Mouse (Mus musculus) limb, embryonic 11.5 days (tissue): ENCODE data around the gene Sdc1. TPM values are rescaled to one million over a fixed set of nuclear protein-coding genes. Genes with fewer than 3 reads are reported as not detected.
A peak's percentile ranks its signal among the peaks of the same experiment; 100 is the strongest.

Source experiments
- ATAC-seq: fragments of 200-750 bp; cut with Nextera tagmentation; 2 replicates; pipeline ENCODE4 v1.8.0; 2017; ENCODE audit warnings: low read depth; ENCODE audit not compliant: insufficient number of reproducible peaks, low FRiP score, low TSS enrichment
- DNase-seq: peaks from one replicate; pipeline ENCODE4 v3.0.0-alpha.2; 2015; ENCODE audit warnings: low spot score
- H3K27ac ChIP-seq: fragments of 300-500 bp; sonication (generic); replicated peaks from 2 replicates; pipeline ENCODE4 v1.5.1; 2014; ENCODE audit warnings: low read depth, mild to moderate bottlenecking, low read length
- H3K27me3 ChIP-seq: fragments of 300-500 bp; sonication (generic); 2 replicates; pipeline ENCODE4 v1.6.1; 2014; ENCODE audit warnings: mild to moderate bottlenecking, low read length, mixed read lengths; ENCODE audit not compliant: control insufficient read depth, insufficient read depth
- H3K36me3 ChIP-seq: fragments of 300-500 bp; sonication (generic); 2 replicates; pipeline ENCODE4 v1.6.1; 2014; ENCODE audit warnings: mild to moderate bottlenecking, low read length, moderate library complexity, mixed read lengths; ENCODE audit not compliant: control insufficient read depth, insufficient read depth
- H3K4me1 ChIP-seq: fragments of 300-500 bp; sonication (generic); 2 replicates; pipeline ENCODE4 v1.6.1; 2014; ENCODE audit warnings: low read length, mixed read lengths; ENCODE audit not compliant: control insufficient read depth, insufficient read depth
- H3K4me2 ChIP-seq: fragments of 300-500 bp; sonication (generic); 2 replicates; pipeline ENCODE4 v1.6.1; 2014; ENCODE audit warnings: low read depth, mild to moderate bottlenecking, moderate library complexity; ENCODE audit not compliant: severe bottlenecking
- H3K4me3 ChIP-seq: fragments of 300-500 bp; sonication (generic); 2 replicates; pipeline ENCODE4 v1.5.1; 2014; ENCODE audit warnings: low read depth, low read length
- H3K9ac ChIP-seq: fragments of 300-500 bp; sonication (generic); 2 replicates; pipeline ENCODE4 v1.6.1; 2014; ENCODE audit warnings: mild to moderate bottlenecking, low read length
- H3K9me3 ChIP-seq: fragments of 300-500 bp; sonication (generic); 2 replicates; pipeline ENCODE4 v1.6.1; 2016; ENCODE audit warnings: low read length; ENCODE audit not compliant: control insufficient read depth
- WGBS: fragments of 180-500 bp; shearing (Covaris S2); extraction: QIAGEN DNeasy Blood & Tissue Kit; methylation state at CpG from one replicate; pipeline ENCODE4 v1.1.7; 2014; 5-methylcytosine and 5-hydroxymethylcytosine counted together
- polyA plus RNA-seq: library from polyadenylated mRNA; unstranded; fragments of >200 nt; fragmentation: Nextera tagmentation; extraction: Ambion mirVana; gene quantifications from 2 replicates; pipeline ENCODE4 v1.2.1, GENCODE M21; 2014

Gene Sdc1
- polyA plus RNA-seq, 1 experiment from 2014 or later = 219 TPM

DNA sequence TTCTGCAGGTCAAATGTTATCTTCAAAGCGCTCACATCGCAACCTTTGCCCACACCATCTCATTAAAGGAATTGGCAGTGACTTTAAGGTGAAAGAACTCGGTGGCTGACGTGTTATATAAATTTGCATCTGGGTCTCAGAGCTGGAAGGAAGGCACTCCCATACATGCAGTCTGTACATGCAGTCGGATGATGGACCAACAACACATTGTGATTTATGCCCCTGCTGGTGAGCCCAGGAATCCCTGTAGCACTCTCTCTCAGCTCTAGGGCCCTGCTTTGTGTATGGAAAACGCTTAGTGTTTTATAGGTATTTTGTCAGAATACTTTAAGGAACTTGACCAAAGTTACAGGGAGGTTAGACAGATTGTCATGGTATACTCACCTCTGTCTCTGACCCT lies 10.6 kb upstream of the Sdc1 start:
- H3K9ac ChIP-seq = no peak overlapping the region
- no peak overlapping the region for H3K27ac ChIP-seq
- no peak for ATAC-seq
- DNase-seq = peak; percentile 20
- H3K27me3 ChIP-seq = no peaks in the 10 kb centered on the region
- H3K36me3 ChIP-seq = peaks cover 10% of the 10 kb centered on the region
- H3K9me3 ChIP-seq = peaks cover 6% of the 10 kb centered on the region; the same call in 1 of the 2 replicates
- 75% methylated on average over 6 of the region's 6 CpGs for WGBS
- no peak overlapping the region for H3K4me2 ChIP-seq
- no peak overlapping the region for H3K4me3 ChIP-seq
- no peaks in the 10 kb centered on the region for H3K4me1 ChIP-seq

DNA sequence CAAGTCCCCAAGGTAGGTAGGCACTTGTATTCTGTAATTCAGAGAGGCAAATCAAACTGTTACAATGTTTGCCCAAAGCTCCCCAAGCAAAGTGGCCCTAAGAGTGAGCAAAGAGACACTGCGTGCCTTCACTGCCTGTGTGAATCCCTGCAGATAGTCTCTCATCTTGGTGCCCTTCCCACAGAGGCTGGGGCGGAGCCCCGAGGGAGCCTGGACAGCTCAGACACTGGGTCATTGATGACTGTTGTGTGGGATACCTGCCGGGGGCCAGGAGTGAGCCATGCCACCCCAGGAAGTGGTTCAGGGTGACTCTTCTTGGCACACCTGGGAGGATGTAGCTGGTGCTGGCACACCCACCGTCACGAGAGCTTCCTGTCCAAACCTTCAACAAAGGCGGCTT lies 10.1 kb upstream of the Sdc1 start:
- Histone ChIP-seq H3K27me3 (no peaks in the 10 kb centered on the region), H3K9me3 (peaks cover 6% of the 10 kb centered on the region; the same call in 1 of the 2 replicates), H3K4me1 (no peaks in the 10 kb centered on the region), H3K4me2 (no peak overlapping the region), H3K4me3 (no peak overlapping the region), H3K9ac (no peak overlapping the region), H3K27ac (no peak overlapping the region), H3K36me3 (peaks cover 10% of the 10 kb centered on the region)
- DNase-seq = peak; percentile 20
- no peak for ATAC-seq
- 84% methylated on average over 7 of the region's 7 CpGs for WGBS

DNA sequence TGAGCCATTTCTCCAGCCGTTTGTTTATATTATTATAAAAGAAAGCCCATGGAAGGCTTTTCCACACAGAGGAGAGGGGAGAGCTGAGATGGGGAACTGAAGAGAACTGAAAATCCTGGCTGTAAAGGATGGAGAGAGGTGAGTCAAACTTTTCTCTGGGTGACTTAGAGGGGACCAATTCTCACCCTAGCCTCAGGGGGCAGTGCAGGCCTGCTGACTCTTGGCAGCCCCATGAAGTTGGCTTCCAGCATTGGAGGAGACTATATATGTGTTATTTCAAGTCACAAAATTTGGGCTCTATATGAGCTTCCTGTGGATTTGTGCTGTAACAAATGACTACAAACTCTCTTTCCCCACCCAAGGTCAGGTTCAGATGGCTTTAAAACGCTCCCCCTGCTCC lies 8.5 kb upstream of the Sdc1 start:
- 65% methylated on average over 2 of the region's 2 CpGs for WGBS
- peaks cover 5% of the 10 kb centered on the region; the same call in 1 of the 2 replicates for H3K36me3 ChIP-seq
- DNase-seq (peak; percentile 40), ATAC-seq (no peak)
- no peaks in the 10 kb centered on the region for H3K9me3 ChIP-seq
- H3K9ac ChIP-seq = no peak overlapping the region
- H3K27ac ChIP-seq = no peak overlapping the region
- H3K4me3 ChIP-seq = no peak overlapping the region
- no peaks in the 10 kb centered on the region for H3K4me1 ChIP-seq
- H3K27me3 ChIP-seq = no peaks in the 10 kb centered on the region
- H3K4me2 ChIP-seq = no peak overlapping the region

DNA sequence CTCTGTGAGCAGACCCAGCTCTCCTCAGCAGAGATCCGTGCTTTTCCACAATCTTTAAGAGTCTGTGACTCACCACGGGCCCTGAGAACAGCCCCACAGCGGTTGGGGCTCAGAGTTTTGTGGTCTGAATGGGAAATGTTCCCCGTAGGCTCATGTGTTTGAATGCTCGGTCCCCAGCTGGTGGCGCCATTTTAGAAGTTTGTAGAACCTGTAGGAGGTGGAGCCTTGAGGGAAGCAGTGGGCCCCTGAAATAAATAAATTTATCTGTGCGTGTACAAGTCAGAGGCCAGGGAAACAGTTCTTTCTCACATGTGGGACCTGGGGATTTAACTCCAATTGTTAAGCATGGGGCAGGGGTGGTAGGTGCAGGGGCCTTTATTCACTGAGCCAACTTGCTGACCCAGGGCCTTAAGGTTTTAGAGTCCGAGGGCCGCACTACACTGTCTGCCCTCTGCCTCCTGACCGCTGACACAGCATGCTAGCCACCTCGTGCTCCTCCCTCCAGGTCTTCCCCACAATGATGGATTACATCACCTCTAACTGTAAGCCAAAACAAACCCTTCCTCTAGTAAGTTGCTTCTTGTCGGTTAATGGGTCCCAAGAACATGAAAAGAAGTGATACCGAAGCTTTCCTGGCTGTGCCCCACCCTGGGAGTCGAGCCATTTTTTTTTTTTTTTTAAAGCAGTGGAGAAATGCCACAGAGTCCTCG lies 6.7 kb upstream of the Sdc1 start:
- Histone ChIP-seq H3K4me1 (no peaks in the 10 kb centered on the region), H3K9ac (no peak overlapping the region), H3K27ac (no peak overlapping the region), H3K9me3 (no peaks in the 10 kb centered on the region), H3K4me2 (no peak overlapping the region), H3K36me3 (no peaks in the 10 kb centered on the region), H3K27me3 (no peaks in the 10 kb centered on the region), H3K4me3 (no peak overlapping the region)
- no peak for ATAC-seq
- no peak for DNase-seq
- 78% methylated on average over 15 of the region's 15 CpGs for WGBS

DNA sequence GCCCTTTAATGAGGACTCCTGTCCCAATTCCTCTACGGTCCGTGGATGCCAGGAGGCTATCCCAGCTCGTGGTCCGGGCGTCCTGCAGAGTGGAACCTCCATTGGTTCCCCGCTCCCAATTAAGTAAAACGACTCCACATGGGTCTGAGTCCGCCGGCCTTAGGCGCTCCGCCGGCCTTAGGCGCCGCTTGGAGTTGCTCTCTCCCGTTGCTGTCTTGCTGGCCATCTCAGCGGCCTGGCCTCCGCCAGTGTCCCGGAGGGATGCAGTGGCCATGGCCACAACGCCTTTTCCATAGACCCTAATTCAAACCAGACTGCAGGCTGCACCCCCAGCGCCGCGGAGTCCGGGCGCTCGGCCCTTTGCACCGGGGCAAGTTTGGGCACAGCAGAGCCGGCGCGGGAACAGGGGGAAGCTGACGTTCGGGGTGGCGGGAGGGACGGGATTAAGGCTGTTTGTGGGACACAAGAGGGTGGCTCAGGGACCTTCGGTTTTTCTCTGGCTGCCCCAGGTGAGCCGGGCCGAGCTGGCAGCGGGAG lies 789 bp downstream of the Sdc1 start:
- H3K27ac ChIP-seq = peak overlapping the region; percentile 93
- WGBS = under 1% methylated on average over 37 of the region's 37 CpGs
- H3K9ac ChIP-seq = peak overlapping the region; percentile 99
- no peaks in the 10 kb centered on the region for H3K36me3 ChIP-seq
- ATAC-seq (no peak; the same call in none of the 2 replicates), DNase-seq (peak; percentile 82)
- H3K9me3 ChIP-seq = no peaks in the 10 kb centered on the region
- H3K27me3 ChIP-seq = no peaks in the 10 kb centered on the region
- peak overlapping the region; percentile 100 for H3K4me3 ChIP-seq
- peak overlapping the region; percentile 91 for H3K4me2 ChIP-seq
- peaks cover 26% of the 10 kb centered on the region for H3K4me1 ChIP-seq

DNA sequence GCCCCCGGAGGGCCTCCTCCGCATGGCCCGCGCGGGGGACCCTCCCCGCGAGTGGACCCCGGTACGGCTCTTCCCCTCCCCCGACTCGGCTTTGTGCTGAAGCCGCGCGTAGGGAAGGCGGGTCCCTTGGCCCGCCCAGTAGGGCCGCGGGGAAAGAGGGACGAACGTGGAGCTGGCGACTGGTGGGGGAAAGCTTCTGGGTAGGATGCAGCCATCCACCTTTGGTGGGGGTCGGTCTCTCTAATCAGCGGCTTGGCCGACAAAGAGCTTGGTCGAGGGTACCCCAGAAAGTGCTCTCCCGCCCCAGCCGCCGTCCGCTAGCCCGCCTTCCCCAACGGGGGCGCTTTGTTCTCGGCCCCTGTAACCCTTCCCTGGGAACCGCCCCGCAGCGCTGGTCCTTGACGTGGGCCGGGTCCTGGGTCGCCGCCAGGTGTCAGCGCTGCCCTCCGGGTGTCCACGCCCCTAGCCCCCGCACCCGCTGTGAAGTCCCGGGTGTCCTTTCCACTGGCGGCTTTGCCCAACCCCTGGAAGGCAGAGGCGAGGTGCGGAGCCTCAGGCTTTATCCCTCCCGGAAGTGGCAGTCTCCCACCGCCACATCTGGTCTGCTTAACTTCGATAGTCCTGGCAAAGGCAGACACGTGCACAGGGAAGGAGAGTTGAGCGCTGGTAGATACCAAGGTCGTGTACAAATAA lies 1.5 kb downstream of the Sdc1 start:
- WGBS = under 1% methylated on average over 47 of the region's 55 CpGs
- peaks cover 28% of the 10 kb centered on the region for H3K4me1 ChIP-seq
- H3K4me2 ChIP-seq = peak overlapping the region; percentile 91
- ATAC-seq (peak; percentile 54), DNase-seq (peak; percentile 82)
- no peaks in the 10 kb centered on the region for H3K9me3 ChIP-seq
- peak overlapping the region; percentile 93 for H3K27ac ChIP-seq
- peak overlapping the region; percentile 100 for H3K4me3 ChIP-seq
- H3K27me3 ChIP-seq = no peaks in the 10 kb centered on the region
- no peaks in the 10 kb centered on the region for H3K36me3 ChIP-seq
- H3K9ac ChIP-seq = peak overlapping the region; percentile 99

DNA sequence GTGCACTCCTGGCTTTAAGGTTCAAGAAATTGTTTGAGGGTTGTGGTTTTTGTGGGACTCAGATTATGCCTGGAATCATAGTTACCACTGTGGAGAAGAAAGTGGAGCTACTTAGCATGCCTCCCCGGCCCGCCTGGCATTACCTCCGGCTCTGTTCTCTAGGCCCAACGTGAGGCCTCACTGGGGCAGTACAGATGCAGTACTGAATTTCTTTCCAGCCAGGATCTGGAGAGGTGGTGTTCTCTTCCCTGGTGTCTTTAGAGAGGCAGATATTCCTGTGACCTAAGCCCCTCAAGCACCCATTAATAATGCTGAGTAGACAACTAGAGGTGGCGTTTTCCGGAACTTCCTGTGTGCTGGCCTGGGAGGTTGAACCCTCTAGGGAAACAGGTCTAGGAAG lies 2.2 kb downstream of the Sdc1 start:
- H3K27ac ChIP-seq = peak overlapping the region; percentile 93; the same call in 1 of the 2 replicates
- H3K9me3 ChIP-seq = no peaks in the 10 kb centered on the region
- H3K27me3 ChIP-seq = no peaks in the 10 kb centered on the region
- H3K4me1 ChIP-seq = peaks cover 30% of the 10 kb centered on the region
- H3K9ac ChIP-seq = peak overlapping the region; percentile 99
- 10% methylated on average over 6 of the region's 6 CpGs for WGBS
- ATAC-seq (no peak), DNase-seq (no peak)
- peak overlapping the region; percentile 100 for H3K4me3 ChIP-seq
- no peaks in the 10 kb centered on the region for H3K36me3 ChIP-seq
- peak overlapping the region; percentile 91 for H3K4me2 ChIP-seq

DNA sequence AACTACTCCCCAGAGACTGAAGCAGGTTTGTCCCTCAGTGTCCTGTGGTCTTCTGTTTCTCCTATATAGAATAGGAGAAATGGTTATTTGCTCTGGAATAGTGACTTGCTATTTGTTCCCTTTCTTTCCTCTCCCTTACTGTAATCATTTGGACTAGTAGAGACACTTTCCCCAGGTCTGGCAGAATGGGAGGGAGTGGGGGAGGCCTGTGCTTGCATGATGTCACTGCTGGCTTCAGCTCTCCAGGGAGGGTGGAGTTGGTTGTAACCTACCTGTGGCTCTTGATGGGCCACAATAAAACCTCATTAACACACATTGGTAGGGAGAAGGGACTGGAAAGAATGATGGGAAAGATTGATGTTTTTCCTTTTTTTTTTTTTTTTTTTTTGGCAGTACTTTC lies 3.1 kb downstream of the Sdc1 start:
- Histone ChIP-seq H3K27ac (no peak overlapping the region), H3K4me1 (peaks cover 36% of the 10 kb centered on the region), H3K4me3 (peak overlapping the region; percentile 100; the same call in 1 of the 2 replicates), H3K9ac (no peak overlapping the region), H3K36me3 (0 out of 2 replicates have a peak, but pooled peaks cover 2% of the 10 kb centered on the region), H3K9me3 (no peaks in the 10 kb centered on the region), H3K4me2 (peak overlapping the region; percentile 91), H3K27me3 (no peaks in the 10 kb centered on the region)
- no peak for ATAC-seq
- no peak for DNase-seq
